Mouse (Mus musculus): ENCODE data around the gene Ptprt.

- no peak for TF ChIP-seq POLR2A (IDR thresholded peaks at IDR 0.05; ENCODE audit: control insufficient read depth in 1 of 2, insufficient read depth in 1 of 2, low read depth in 1 of 2, low read length in 2 of 2, poor library complexity in 1 of 2)
- no peak for TF ChIP-seq GATA1 (IDR thresholded peaks at IDR 0.05; ENCODE audit: low read depth, low read length)
- no peak for TF ChIP-seq USF1 (IDR thresholded peaks at IDR 0.05; ENCODE audit: low read depth, low read length)
These were observed 147.9 kb downstream of the Ptprt start for GRCm38 (mm10) chr2:162513072-162513471.
